Mouse (Mus musculus) lung, postnatal 25 days (tissue): ENCODE measurements around the gene Gdpgp1.

Source experiments
- DNase-seq: peaks from one replicate; pipeline ENCODE4 v3.0.0; 2022; ENCODE audit warnings: low spot score

Gene Gdpgp1

GRCm38 (mm10) chr7:80227065-80227464, 5.6 kb upstream of the Gdpgp1 start:
- no peak for DNase-seq

- no peak for DNase-seq
Measured at GRCm38 (mm10) chr7:80230196-80230595, 2.5 kb upstream of the Gdpgp1 start.

GRCm38 (mm10) chr7:80231971-80232488, 635 bp upstream of the Gdpgp1 start:
- DNase-seq, result peak; percentile 39

GRCm38 (mm10) chr7:80233799-80234198, 1.1 kb downstream of the Gdpgp1 start:
- DNase-seq, result no peak

- no peak for DNase-seq
Measured at GRCm38 (mm10) chr7:80238542-80238941, 5.9 kb downstream of the Gdpgp1 start.

GRCm38 (mm10) chr7:80241661-80242060, 9.0 kb downstream of the Gdpgp1 start:
- DNase-seq, result no peak

- no peak for DNase-seq
Measured at GRCm38 (mm10) chr7:80244851-80245250, 12.2 kb downstream of the Gdpgp1 start.

GRCm38 (mm10) chr7:80246148-80246721, 13.6 kb downstream of the Gdpgp1 start, which contains the start of gene Ttll13:
TSS of gene Ttll13 (plus strand) at chr7:80246376.
- peak; percentile 98 for DNase-seq

- no peak for DNase-seq
Measured at GRCm38 (mm10) chr7:80246859-80247258, 14.2 kb downstream of the Gdpgp1 start.

GRCm38 (mm10) chr7:80252437-80252836, 19.8 kb downstream of the Gdpgp1 start:
- no peak for DNase-seq

GRCm38 (mm10) chr7:80252886-80253285, 20.2 kb downstream of the Gdpgp1 start:
- no peak for DNase-seq

GRCm38 (mm10) chr7:80255981-80256380, 23.3 kb downstream of the Gdpgp1 start:
- DNase-seq, result no peak

- no peak for DNase-seq
Measured at GRCm38 (mm10) chr7:80257706-80258105, 25.0 kb downstream of the Gdpgp1 start.

- DNase-seq, result peak; percentile 91
Measured at GRCm38 (mm10) chr7:80260625-80261371, 28.1 kb downstream of the Gdpgp1 start, which contains the start of gene Ngrn. TSS of gene Ngrn (plus strand) at chr7:80261215.

- DNase-seq, result no peak
Measured at GRCm38 (mm10) chr7:80261372-80261990, 28.8 kb downstream of the Gdpgp1 start.

GRCm38 (mm10) chr7:80264606-80265005, 31.9 kb downstream of the Gdpgp1 start:
- no peak for DNase-seq

GRCm38 (mm10) chr7:80267764-80268163, 35.1 kb downstream of the Gdpgp1 start:
- DNase-seq, result no peak

- DNase-seq, result peak; percentile 96
Measured at GRCm38 (mm10) chr7:80268897-80269750, 36.5 kb downstream of the Gdpgp1 start, which contains the start of gene Vps33b. TSS of gene Vps33b (plus strand) at chr7:80269649.

GRCm38 (mm10) chr7:80269751-80270255, 37.1 kb downstream of the Gdpgp1 start:
- DNase-seq, result no peak

GRCm38 (mm10) chr7:80273456-80273855, 40.8 kb downstream of the Gdpgp1 start:
- no peak for DNase-seq

GRCm38 (mm10) chr7:80276374-80276773, 43.7 kb downstream of the Gdpgp1 start:
- no peak for DNase-seq

GRCm38 (mm10) chr7:80280032-80280431, 47.4 kb downstream of the Gdpgp1 start:
- DNase-seq, result no peak
